Mouse (Mus musculus): ENCODE results near the gene Phkg2. TPM values are rescaled to one million over a fixed set of nuclear protein-coding genes. Genes with fewer than 3 reads are reported as not detected.

Gene Phkg2
- 100 to 1,000 TPM; 109 to 114 TPM for polyA plus RNA-seq (2017; shearing (Covaris generic))

GRCm38 (mm10) chr7:127572895-127573471, at the start of gene Phkg2:
TSS of gene Phkg2 (plus strand) at chr7:127573340.

GRCm38 (mm10) chr7:127561340-127561858, 11.7 kb upstream of the Phkg2 start, which contains the start of gene Tmem265:
TSS of gene Tmem265 (plus strand) at chr7:127561390.

GRCm38 (mm10) chr7:127588011-127588871, 15.1 kb downstream of the Phkg2 start, which contains the start of the genes Ccdc189 and Rnf40:
TSS of gene Ccdc189 (minus strand) at chr7:127588595.
TSS of gene Rnf40 (plus strand) at chr7:127588767.

GRCm38 (mm10) chr7:127614891-127615843, 42.0 kb downstream of the Phkg2 start, which contains the start of gene Zfp629:
TSS of gene Zfp629 (minus strand) at chr7:127615797.

Other genes with a start within 250 kb of the Phkg2 start
- gene Zfp768, start 227.8 kb upstream of the Phkg2 start, polyA plus RNA-seq (2017; shearing (Covaris generic)): under 1 TPM in 1 of 2 experiments, not detected in 1; 0.76 TPM
- gene Zfp747, start 197.3 kb upstream of the Phkg2 start, polyA plus RNA-seq (2017; shearing (Covaris generic)): 10 to 100 TPM; 16.2 to 23.4 TPM
- gene 9130019O22Rik, start 186.2 kb upstream of the Phkg2 start, polyA plus RNA-seq (2017; shearing (Covaris generic)): 1 to 10 TPM; 6.8 to 7.3 TPM
- gene E430018J23Rik, start 179.7 kb upstream of the Phkg2 start, polyA plus RNA-seq (2017; shearing (Covaris generic)): 1 to 10 TPM; 7.3 to 7.4 TPM
- gene Zfp764, start 166.5 kb upstream of the Phkg2 start, polyA plus RNA-seq (2017; shearing (Covaris generic)): 10 to 100 TPM in 1 of 2 experiments, 1 to 10 TPM in 1; 8.4 to 11.7 TPM
- gene Zfp688, start 151.3 kb upstream of the Phkg2 start, polyA plus RNA-seq (2017; shearing (Covaris generic)): 10 to 100 TPM; 32.1 to 53.1 TPM
- gene Zfp689, start 124.2 kb upstream of the Phkg2 start, polyA plus RNA-seq (2017; shearing (Covaris generic)): 1 to 10 TPM; 6.9 to 7.4 TPM
- 100 to 1,000 TPM; 113 to 128 TPM for gene Prr14, start 113.7 kb upstream of the Phkg2 start, polyA plus RNA-seq (2017; shearing (Covaris generic))
- gene Fbrs, start 94.1 kb upstream of the Phkg2 start, polyA plus RNA-seq (2017; shearing (Covaris generic)): 10 to 100 TPM; 19.8 to 25.7 TPM
- gene Srcap, start 61.4 kb upstream of the Phkg2 start, polyA plus RNA-seq (2017; shearing (Covaris generic)): 10 to 100 TPM; 50.5 to 51.8 TPM
- 1 to 10 TPM; 5.9 to 7.6 TPM for gene Gm42715, start 53.8 kb upstream of the Phkg2 start, polyA plus RNA-seq (2017; shearing (Covaris generic))
- gene Tmem265, start 11.9 kb upstream of the Phkg2 start, polyA plus RNA-seq (2017; shearing (Covaris generic)): 10 to 100 TPM; 12.1 to 19.3 TPM
- gene Ccdc189, start 15.3 kb downstream of the Phkg2 start, polyA plus RNA-seq (2017; shearing (Covaris generic)): 1 to 10 TPM in 1 of 2 experiments, under 1 TPM in 1; 0.23 to 1.2 TPM
- 100 to 1,000 TPM in 1 of 2 experiments, 10 to 100 TPM in 1; 62.0 to 103 TPM for gene Rnf40, start 15.4 kb downstream of the Phkg2 start, polyA plus RNA-seq (2017; shearing (Covaris generic))
- under 1 TPM; 0.49 to 0.92 TPM for gene Zfp629, start 42.5 kb downstream of the Phkg2 start, polyA plus RNA-seq (2017; shearing (Covaris generic))
- 10 to 100 TPM; 71.9 to 74.6 TPM for gene Bcl7c, start 135.6 kb downstream of the Phkg2 start, polyA plus RNA-seq (2017; shearing (Covaris generic))
- gene Ctf1, start 139.4 kb downstream of the Phkg2 start, polyA plus RNA-seq (2017; shearing (Covaris generic)): not detected
- gene Ctf2, start 158.8 kb downstream of the Phkg2 start, polyA plus RNA-seq (2017; shearing (Covaris generic)): not detected
- gene Fbxl19, start 171.2 kb downstream of the Phkg2 start, polyA plus RNA-seq (2017; shearing (Covaris generic)): 1 to 10 TPM in 1 of 2 experiments, under 1 TPM in 1; 0.74 to 1.4 TPM
- gene Orai3, start 196.5 kb downstream of the Phkg2 start, polyA plus RNA-seq (2017; shearing (Covaris generic)): 10 to 100 TPM; 22.3 to 32.9 TPM
- 1 to 10 TPM; 4.1 to 4.4 TPM for gene Setd1a, start 203.3 kb downstream of the Phkg2 start, polyA plus RNA-seq (2017; shearing (Covaris generic))
- not detected for gene Gm49388, start 212.3 kb downstream of the Phkg2 start, polyA plus RNA-seq (2017; shearing (Covaris generic))
- gene Hsd3b7, start 227.3 kb downstream of the Phkg2 start, polyA plus RNA-seq (2017; shearing (Covaris generic)): 1 to 10 TPM; 1.5 to 6.4 TPM

All from activated CD4-positive, CD25-positive, alpha-beta regulatory T cell (primary cell).